Mouse (Mus musculus): Measurements from ENCODE around the gene Pxn.
"Not testable (repeated sequence)": the region's sequence is repeated elsewhere in the genome, so short reads cannot be mapped to it uniquely, and the experiment has no call there.

Gene Pxn

GRCm38 (mm10) chr5:115551799-115552198 is 45.3 kb downstream of the Pxn start:
- DNase-seq (ENCODE audit: low spot score in 2 of 2): no peak

DNA sequence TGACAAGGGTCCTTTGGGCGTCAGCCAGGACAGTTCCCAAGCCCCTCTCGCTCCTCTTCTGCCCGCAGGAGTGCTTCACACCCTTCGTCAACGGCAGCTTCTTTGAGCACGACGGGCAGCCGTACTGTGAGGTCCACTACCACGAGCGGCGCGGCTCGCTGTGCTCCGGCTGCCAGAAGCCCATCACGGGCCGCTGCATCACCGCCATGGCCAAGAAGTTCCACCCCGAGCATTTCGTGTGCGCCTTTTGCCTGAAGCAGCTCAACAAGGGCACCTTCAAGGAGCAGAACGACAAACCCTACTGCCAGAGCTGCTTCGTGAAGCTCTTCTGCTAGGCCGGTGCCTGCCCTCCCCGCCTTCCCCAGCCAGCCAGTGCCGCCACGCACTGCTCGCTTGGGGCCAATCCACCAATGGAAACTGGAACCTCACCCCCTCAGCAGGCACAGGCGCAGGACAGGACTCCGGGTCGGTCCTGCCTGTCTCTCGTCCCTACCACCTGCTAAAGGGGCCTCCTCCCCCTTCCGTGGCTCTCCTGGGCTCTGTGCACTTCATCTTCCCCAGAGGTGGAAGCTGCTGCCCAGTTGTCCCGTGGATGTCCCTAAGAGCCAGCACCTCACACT is 47.4 kb downstream of the Pxn start:
- no peak for DNase-seq (ENCODE audit: low spot score in 2 of 2)

DNA sequence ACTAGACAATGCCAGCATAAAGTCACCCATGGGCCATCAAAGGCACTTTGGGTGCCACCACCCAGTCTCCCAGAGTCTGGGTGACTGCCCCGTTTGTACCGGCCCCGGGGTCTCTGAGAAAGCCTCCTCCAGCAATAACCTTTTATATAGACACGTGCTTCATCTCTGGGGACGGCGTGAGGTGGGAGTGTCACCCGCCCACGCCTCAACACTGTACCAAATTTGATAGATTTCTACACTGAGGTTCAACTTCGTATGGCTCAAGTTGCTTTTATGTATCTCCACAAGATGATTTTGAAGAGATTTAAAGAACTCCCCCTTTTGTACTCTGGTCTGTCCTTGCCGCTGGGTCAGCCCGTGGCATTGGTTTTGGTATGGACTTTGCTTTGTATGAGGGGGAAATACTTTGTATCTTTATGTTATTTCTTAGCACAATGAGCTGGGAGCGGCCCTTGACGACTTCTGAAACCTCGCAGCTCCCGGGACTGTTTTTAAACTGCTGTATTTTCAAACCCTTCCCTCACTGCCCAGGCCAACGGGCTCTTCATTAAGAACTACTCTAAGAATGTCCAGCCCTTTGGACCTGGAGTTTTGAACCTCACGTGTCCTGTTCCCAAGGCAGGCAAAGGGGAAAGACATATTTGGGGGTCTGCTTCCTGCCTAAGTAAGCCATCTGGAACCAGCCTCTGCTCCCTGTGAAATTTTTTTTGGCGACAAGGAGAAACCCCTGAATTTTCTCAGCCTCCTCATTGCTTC is 48.2 kb downstream of the Pxn start:
- DNase-seq (ENCODE audit: low spot score in 2 of 2): no peak

DNA sequence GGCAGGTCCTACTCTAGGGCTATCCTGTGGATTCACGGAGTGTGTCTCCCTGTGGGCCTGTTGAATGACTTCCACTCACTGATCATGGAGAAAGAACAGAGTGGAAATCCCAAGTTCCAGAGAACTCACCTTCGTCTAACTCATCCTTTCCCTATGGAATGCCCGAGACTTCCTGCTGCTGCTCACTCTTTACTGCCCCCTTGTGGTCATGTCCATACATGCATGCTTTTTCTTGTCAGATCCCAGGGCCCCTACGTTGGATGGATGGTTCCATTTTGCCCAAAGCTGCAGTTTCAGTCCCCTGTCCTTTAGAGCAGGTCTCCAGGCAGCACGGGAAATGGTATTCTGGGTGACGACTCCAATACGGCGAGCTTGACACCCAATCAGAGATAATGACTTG is 49.7 kb downstream of the Pxn start:
- DNase-seq (ENCODE audit: low spot score in 2 of 2): peak in 1 of 2 experiments; percentile 61

DNA sequence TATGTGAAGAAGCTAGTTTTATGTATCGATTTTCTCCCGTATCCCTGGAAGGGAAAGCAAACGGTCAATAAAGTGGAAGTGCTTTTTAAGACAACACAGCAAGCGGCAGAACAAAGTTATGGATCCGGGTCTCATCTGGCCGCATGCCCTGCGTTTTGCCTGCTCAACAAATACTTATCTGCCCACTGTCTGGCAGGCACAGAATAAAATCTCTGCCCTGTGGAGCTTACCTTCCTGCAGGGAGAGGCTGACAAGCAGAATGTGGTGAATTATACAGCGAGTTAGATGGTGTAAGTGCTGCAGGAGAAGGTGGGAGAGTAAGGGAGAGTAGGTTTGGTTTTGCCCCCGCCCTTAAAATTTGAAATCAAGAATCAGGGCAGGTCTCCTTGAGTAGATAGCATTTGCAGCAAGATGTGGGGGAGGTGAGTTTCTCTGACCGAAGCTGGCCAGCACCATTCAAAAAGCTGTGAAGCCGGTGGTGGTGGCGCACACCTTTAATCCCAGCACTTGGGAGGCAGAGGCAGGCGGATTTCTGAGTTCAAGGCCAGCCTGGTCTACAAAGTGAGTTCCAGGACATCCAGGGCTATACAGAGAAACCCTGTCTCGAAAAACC is 51.8 kb downstream of the Pxn start:
- no peak for DNase-seq (ENCODE audit: low spot score in 2 of 2)

GRCm38 (mm10) chr5:115559237-115560101 is 53.0 kb downstream of the Pxn start, which contains the start of gene Rplp0:
Gene Rplp0, plus strand, starts transcription at chr5:115559467.
- DNase-seq (ENCODE audit: low spot score in 2 of 2): peak; percentile 98 to 100

DNA sequence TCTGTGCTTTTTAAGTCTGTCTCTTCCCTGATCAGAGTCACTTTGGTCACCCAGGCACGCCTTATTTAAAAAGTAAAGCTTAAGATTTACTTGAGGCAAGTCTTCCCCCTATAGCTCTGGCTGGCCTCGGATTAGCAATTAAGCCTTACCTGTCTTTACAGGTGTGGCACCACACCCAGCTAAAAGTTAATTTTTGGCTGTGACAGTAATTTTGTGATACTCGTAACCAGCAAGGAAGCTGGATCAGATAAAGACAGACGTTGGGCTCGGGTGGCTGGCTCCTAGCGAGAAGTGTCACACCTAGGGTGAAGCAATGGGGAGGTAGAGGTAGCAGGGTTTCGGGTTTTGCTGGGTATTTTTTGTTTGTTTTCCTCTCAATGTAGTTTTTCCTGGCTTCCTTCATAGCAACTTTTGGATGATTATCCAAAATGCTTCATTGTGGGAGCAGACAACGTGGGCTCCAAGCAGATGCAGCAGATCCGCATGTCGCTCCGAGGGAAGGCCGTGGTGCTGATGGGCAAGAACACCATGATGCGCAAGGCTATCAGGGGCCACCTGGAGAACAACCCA is 53.9 kb downstream of the Pxn start:
- DNase-seq (ENCODE audit: low spot score in 2 of 2): no peak

DNA sequence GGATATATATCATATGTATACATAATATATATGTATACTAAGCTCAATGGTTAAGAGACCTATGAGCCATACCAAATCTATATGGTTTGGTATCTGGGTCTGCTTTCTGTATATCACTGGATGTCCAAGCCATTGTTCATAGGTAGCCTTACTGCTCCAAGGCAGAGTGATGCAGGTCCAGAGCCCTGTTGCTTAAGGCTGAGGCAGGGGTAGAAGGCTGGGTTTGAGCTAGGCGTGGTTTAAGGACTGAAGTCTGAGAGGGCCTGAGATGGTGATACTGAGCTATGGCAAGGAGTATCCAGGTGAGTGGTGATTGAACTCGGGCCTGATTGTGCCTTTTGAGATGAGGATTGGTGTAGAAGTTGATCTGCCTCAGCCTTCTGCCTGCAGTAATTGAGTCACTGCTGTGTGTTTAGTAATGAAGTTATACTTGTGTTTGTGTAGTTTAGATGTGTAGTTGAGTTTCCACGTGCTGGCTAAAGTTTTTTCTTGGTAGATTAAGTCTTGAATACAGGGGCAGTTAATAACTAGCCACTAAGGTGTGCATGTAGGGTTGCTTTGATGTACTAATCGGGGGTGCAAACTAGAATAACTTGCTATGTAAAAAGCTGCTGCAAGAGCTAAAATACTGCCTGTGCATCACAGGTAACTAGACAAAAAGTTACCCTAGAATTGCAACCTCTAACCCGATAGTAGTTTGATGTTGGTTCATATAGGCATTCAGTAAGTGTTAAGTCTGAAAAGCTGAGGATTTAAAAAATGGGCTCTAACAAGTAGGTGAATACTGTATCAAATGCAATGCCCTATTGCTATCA is 57.5 kb downstream of the Pxn start:
- no peak for DNase-seq (ENCODE audit: low spot score in 2 of 2)

DNA sequence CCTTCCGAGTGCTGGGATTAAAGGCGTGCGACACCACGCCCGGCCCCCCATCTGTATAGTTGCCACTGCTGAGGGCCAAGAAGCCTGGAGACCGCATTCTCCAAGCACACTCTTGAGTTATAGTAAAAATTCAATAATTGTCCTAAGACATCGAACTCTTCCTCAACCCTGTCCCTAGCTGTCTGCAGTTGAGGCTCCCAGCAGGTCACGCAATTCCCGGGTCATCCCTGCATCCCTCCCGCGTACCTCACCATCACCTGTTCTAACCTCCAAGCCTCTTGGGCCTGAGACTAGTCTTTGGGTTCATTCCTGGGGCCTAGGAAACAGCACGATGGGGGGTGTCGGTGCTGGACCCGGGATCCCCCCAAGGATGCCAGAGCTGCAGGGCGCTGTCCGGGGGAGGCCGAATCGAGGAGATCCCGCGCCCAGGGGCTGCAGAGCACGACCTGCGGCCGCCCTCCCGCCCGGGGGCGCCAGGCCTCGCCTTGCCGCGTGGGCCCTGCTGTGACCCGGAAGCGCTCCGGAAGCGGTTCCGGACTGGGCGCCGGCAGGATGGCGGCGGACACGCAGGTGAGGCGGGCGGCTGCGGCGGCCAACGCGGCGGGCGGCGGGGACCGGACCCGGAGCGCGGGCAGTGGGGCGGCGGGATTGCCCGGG is 58.4 kb downstream of the Pxn start, which contains the start of gene Gcn1l1:
Gene Gcn1l1 (plus strand): TSS at position 518 of the 657 bp plus-strand sequence.
- peak; percentile 55 to 72 for DNase-seq (ENCODE audit: low spot score in 2 of 2)

- DNase-seq (ENCODE audit: low spot score in 2 of 2): no peak
These were observed 58.9 kb downstream of the Pxn start for GRCm38 (mm10) chr5:115565403-115565802.

DNA sequence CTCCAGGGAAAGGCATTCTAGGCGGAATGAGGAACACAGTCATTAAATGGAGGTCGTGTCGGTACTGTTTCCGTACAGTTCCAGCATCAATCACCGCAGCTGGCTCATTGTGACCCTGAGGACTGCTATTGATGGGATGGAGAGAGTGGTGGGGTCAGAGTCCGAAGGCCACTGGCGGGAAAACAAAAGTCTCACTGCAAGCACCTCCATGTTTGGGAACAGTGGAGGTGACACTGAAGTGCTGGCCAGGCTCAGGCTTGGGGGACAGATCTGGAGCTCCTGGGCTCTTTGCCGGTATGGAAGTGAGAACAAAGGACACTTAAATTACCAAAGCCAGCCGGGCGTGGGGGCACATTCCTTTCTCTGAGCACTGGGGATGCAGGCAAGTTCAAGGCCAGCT is 62.2 kb downstream of the Pxn start:
- DNase-seq (ENCODE audit: low spot score in 2 of 2): no peak

GRCm38 (mm10) chr5:115569308-115569707 is 62.8 kb downstream of the Pxn start:
- no peak for DNase-seq (ENCODE audit: low spot score in 2 of 2)

DNA sequence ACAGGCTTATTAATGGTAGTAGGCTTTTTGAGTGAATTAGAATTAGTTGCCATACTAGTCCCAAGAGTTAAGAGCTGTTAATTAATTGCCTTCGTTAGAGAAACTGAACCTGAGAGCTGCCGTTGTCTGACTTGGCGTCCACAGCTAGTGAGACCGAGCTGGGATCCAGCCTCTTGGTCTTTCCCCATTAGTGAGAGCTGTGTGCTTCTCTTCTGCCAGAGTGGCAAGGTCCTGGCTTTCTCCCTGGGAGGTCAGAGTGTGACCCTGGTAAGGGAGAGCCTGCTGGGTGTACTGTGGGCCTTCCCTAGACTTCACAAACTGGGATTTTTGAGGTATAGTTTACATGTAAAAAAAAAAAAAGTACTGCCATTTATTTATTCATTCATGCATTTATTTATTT is 63.2 kb downstream of the Pxn start:
- DNase-seq (ENCODE audit: low spot score in 2 of 2): no peak

DNA sequence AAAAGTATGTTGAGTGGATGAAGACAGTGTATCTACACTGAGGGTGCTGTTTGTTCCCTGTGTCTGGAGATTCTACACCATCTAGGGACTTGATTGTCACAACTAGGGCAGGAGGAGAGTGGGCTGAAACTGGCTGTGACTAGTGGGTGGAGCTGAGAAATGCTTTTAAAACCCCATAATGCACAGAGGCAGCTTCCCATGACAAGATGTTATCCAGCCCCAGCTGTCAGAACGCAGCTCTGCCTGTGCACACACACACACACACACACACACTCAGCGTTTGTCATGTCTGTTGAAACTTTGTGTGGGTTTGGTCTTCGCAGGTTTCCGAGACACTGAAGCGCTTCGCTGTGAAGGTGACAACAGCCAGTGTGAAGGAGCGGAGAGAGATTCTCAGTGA is 64.6 kb downstream of the Pxn start:
- peak; percentile 25 to 67 for DNase-seq (ENCODE audit: low spot score in 2 of 2)

DNA sequence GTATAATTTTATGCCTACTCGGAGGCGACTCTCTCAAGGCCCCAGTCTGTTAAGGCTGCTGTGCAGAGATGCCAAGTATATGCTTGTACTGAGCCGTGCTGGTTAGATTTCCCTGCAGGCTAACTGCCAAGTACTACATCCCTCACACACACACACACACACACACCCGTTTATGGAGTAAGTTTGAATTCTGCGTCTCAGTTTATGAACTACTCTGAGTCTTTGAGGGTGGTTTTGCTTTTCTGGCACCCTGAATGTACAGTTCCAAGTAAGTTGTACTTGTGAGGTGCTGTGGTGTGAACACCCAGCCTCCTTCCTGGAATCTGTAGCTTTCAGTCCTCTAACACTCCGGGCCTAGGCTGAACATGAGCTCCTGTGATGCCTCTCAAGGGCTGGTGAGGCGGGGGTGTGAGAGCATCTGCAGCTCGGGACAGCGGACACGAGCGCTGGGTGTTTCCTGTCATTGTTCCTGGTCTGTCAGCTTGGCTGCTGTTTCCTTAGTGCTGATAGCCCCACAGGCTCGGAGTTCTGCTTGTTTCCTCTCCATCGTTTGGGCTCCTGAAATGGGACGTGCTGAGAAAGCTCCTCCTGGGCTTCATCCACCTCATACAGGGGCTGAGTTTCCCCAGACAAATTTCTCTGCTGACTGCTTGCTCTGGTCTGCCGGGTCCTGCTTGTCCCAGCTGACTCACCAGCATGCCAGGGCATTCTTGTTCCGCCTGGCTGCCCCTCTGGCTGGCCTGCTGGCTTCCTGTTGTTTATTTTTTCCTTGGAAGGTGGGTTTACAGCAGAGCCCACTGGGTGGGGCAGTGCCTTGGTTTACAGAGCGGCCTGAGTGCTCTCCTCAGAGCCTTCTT is 66.4 kb downstream of the Pxn start:
- DNase-seq (ENCODE audit: low spot score in 2 of 2): no peak

DNA sequence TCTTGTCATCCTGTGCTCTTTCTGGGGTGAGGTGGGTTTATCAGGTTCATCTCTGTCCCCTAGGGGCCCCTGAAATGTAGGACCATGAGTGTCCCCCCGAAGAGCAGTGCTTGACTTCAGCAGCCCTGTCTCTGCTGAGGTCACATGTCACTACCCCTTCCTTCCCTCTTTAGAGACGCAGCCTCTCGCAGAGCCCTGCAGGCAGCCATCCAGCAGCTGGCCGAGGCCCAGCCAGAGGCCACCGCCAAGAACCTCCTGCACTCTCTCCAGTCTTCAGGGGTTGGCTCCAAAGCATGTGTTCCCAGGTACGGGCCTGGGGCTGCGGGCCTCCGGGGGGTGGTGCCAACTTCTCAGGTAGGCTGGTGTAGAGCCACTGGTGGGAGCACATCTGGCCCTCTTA is 68.5 kb downstream of the Pxn start:
- peak in 1 of 2 experiments; percentile 34 for DNase-seq (ENCODE audit: low spot score in 2 of 2)

- DNase-seq (ENCODE audit: low spot score in 2 of 2): not testable (repeated sequence)
These were observed 71.2 kb downstream of the Pxn start for GRCm38 (mm10) chr5:115577686-115578085.

GRCm38 (mm10) chr5:115578922-115579321 is 72.4 kb downstream of the Pxn start:
- no peak for DNase-seq (ENCODE audit: low spot score in 2 of 2)

DNA sequence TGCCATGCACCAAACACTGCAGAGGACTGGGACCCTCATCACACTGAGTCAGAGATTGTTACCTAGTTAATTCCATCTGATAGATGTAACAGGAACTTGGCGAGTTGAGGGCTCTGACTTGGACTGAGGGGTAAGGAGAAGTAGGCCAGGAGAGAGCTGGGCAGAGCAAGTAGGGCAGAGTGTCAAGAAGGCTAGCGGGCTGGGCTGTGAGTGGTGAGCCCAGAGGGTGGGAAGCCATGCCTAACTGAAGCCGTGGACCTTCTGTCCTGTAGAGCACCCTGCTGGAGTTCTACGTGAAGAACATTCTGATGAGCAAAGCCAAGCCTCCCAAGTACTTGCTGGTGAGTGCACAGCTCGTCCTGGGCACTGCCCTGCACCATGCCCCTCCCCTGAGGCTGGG is 72.9 kb downstream of the Pxn start:
- DNase-seq (ENCODE audit: low spot score in 2 of 2): no peak
